Mouse (Mus musculus) megakaryocyte, embryonic 14.5 days (primary cell): ENCODE data around the gene Tmcc3.

Experiments used
- FLI1 ChIP-seq: IDR thresholded peaks from 2 replicates; pipeline ENCODE4 v1.6.1; 2012; ENCODE audit warnings: low read length, inconsistent platforms, mixed read lengths
- GATA1 ChIP-seq: IDR thresholded peaks from 3 replicates; pipeline ENCODE4 v1.6.1; 2012; ENCODE audit warnings: mixed read lengths, low read length, inconsistent platforms, borderline replicate concordance

- TF ChIP-seq GATA1 = no peak
- TF ChIP-seq FLI1 = no peak
These were observed 34.8 kb downstream of the Tmcc3 start for GRCm38 (mm10) chr10:94346596-94346995.
